Mouse (Mus musculus) testis, adult 10 weeks (tissue): ENCODE data around the gene Akap10. TPM values are rescaled to one million over a fixed set of nuclear protein-coding genes. Genes with fewer than 3 reads are reported as not detected.

Source experiments
- polyA plus RNA-seq: library from polyadenylated mRNA; stranded (reverse); fragments of 350-450 nt; fragmentation: Illumina TruSeq; extraction: RNeasy Lipid Tissue Mini Kit (QIAGEN cat#74804); gene quantifications from one replicate; pipeline ENCODE4 v1.2.3, GENCODE M21; 2014; ENCODE audit warnings: low read depth, low replicate concordance

Gene Akap10
- polyA plus RNA-seq: 87.0 TPM

GRCm38 (mm10) chr11:61930098-61930517 is at the start of gene Akap10:
Gene Akap10, minus strand, starts transcription at chr11:61930252.

GRCm38 (mm10) chr11:61956572-61957295 is 26.7 kb upstream of the Akap10 start, which contains the start of gene Specc1:
Gene Specc1, plus strand, starts transcription at chr11:61956763.

DNA sequence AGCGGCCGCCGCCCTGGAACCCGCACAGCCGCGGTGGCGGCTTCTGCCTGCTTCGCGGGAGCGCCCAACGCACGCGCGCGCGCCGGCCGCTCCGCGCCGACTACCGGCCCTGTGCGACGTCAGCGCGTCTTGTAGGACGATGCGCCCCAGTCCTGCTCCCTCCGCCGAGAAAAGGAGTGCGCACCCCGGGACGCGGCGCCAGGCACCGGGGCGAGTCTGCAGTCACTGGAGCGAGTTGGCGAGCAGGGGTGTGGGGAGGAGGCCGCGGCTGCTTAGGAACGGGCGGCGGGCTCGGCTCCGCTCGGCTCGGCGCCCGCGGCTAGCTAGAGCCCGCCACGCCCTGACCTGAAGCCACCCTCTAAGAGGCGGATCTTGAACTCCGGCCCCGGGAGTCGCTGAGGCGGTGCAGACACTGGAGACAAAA is 75.1 kb downstream of the Akap10 start, which contains the start of gene Ulk2:
Gene Ulk2 (minus strand): TSS at position 86 of the 424 bp plus-strand sequence.

Other genes with a start within 250 kb of the Akap10 start
- gene Fam83g, start 246.2 kb downstream of the Akap10 start, polyA plus RNA-seq: 0.10 TPM
- not detected for gene Slc5a10, start 209.4 kb downstream of the Akap10 start, polyA plus RNA-seq
- 35.5 TPM for gene Prpsap2, start 168.2 kb downstream of the Akap10 start, polyA plus RNA-seq
- gene Ulk2, start 75.2 kb downstream of the Akap10 start, polyA plus RNA-seq: 106 TPM
- 13.9 TPM for gene Specc1, start 26.5 kb upstream of the Akap10 start, polyA plus RNA-seq